Mouse (Mus musculus) CD4-positive helper T cell, adult 2 months (primary cell): ENCODE results near the gene Sidt1.
"Not testable (repeated sequence)": the region's sequence is repeated elsewhere in the genome, so short reads cannot be mapped to it uniquely, and the experiment has no call there.

Source experiments
- DNase-seq: peaks from one replicate; pipeline ENCODE4 v3.0.0-alpha.2; 2012; ENCODE audit warnings: low read depth, missing footprints, low spot score

Gene Sidt1

GRCm38 (mm10) chr16:44303822-44304221 is 29.2 kb downstream of the Sidt1 start:
- no peak for DNase-seq

- no peak for DNase-seq
These were observed 30.7 kb downstream of the Sidt1 start for GRCm38 (mm10) chr16:44302126-44302892.

GRCm38 (mm10) chr16:44299438-44300093 is 33.4 kb downstream of the Sidt1 start:
- DNase-seq = peak; percentile 48

- DNase-seq = no peak
These were observed 39.0 kb downstream of the Sidt1 start for GRCm38 (mm10) chr16:44293960-44294359.

- DNase-seq = not testable (repeated sequence)
These were observed 40.3 kb downstream of the Sidt1 start for GRCm38 (mm10) chr16:44292681-44293080.

- no peak for DNase-seq
These were observed 43.9 kb downstream of the Sidt1 start for GRCm38 (mm10) chr16:44289004-44289648.

GRCm38 (mm10) chr16:44287356-44287950 is 45.5 kb downstream of the Sidt1 start:
- no peak for DNase-seq

GRCm38 (mm10) chr16:44282614-44283325 is 50.2 kb downstream of the Sidt1 start:
- DNase-seq = no peak

- DNase-seq = no peak
These were observed 51.0 kb downstream of the Sidt1 start for GRCm38 (mm10) chr16:44282036-44282435.

- DNase-seq = no peak
These were observed 52.2 kb downstream of the Sidt1 start for GRCm38 (mm10) chr16:44280806-44281205.

- DNase-seq = no peak
These were observed 55.8 kb downstream of the Sidt1 start for GRCm38 (mm10) chr16:44277212-44277611.

GRCm38 (mm10) chr16:44271371-44272038 is 61.5 kb downstream of the Sidt1 start:
- DNase-seq = no peak

GRCm38 (mm10) chr16:44270606-44271005 is 62.4 kb downstream of the Sidt1 start:
- DNase-seq = no peak

- DNase-seq = no peak
These were observed 63.4 kb downstream of the Sidt1 start for GRCm38 (mm10) chr16:44269578-44269977.

GRCm38 (mm10) chr16:44268541-44269215 is 64.3 kb downstream of the Sidt1 start:
- no peak for DNase-seq

GRCm38 (mm10) chr16:44265562-44265961 is 67.4 kb downstream of the Sidt1 start:
- no peak for DNase-seq

- DNase-seq = no peak
These were observed 68.1 kb downstream of the Sidt1 start for GRCm38 (mm10) chr16:44264916-44265315.

- DNase-seq = no peak
These were observed 75.5 kb downstream of the Sidt1 start for GRCm38 (mm10) chr16:44257476-44257875.

- no peak for DNase-seq
These were observed 78.3 kb downstream of the Sidt1 start for GRCm38 (mm10) chr16:44254698-44255097.
